Mouse (Mus musculus): ENCODE measurements around the gene Pim3.

GRCm38 (mm10) chr15:88858141-88858541 is 3.8 kb upstream of the Pim3 start:
- TF ChIP-seq POLR2A (IDR thresholded peaks at IDR 0.05; ENCODE audit: borderline replicate concordance, insufficient read depth, low read length) (no peak), CTCF (IDR thresholded peaks at IDR 0.05; ENCODE audit: borderline replicate concordance, insufficient read depth, low read depth, low read length) (no peak)

All from cerebellum, adult 2 months (tissue).